Mouse (Mus musculus) forebrain, postnatal 0 days (tissue): ENCODE results near the gene Aldh3b3. TPM values are rescaled to one million over a fixed set of nuclear protein-coding genes. Genes with fewer than 3 reads are reported as not detected.

ENCODE experiments used
- ATAC-seq: fragments of 200-750 bp; cut with Nextera tagmentation; 2 replicates; pipeline ENCODE4 v1.8.0; 2017; ENCODE audit warnings: mild to moderate bottlenecking, moderate library complexity
- DNase-seq: peaks from one replicate; pipeline ENCODE4 v3.0.0-alpha.2; 2015
- H3K27ac ChIP-seq: fragments of 300-500 bp; sonication (generic); 2 replicates; pipeline ENCODE4 v1.5.1; 2014; ENCODE audit warnings: low read depth, mild to moderate bottlenecking, antibody characterized with exemption, low read length, moderate library complexity, mixed read lengths
- H3K27me3 ChIP-seq: fragments of 300-500 bp; sonication (generic); 2 replicates; pipeline ENCODE4 v1.6.1; 2014; ENCODE audit warnings: mild to moderate bottlenecking, low read length, mixed read lengths; ENCODE audit not compliant: insufficient read depth
- H3K36me3 ChIP-seq: fragments of 300-500 bp; sonication (generic); 2 replicates; pipeline ENCODE4 v1.6.1; 2014; ENCODE audit warnings: mild to moderate bottlenecking, moderate library complexity; ENCODE audit not compliant: insufficient read depth
- H3K4me1 ChIP-seq: fragments of 300-500 bp; sonication (generic); 2 replicates; pipeline ENCODE4 v1.6.1; 2014; ENCODE audit warnings: antibody characterized with exemption; ENCODE audit not compliant: insufficient read depth
- H3K4me2 ChIP-seq: fragments of 300-500 bp; sonication (generic); 2 replicates; pipeline ENCODE4 v1.6.1; 2014; ENCODE audit warnings: low read depth, mild to moderate bottlenecking, moderate library complexity
- H3K4me3 ChIP-seq: fragments of 300-500 bp; sonication (generic); 2 replicates; pipeline ENCODE4 v1.5.1; 2014; ENCODE audit warnings: low read depth, low read length, mixed read lengths
- H3K9ac ChIP-seq: fragments of 300-500 bp; sonication (generic); 2 replicates; pipeline ENCODE4 v1.6.1; 2014; ENCODE audit warnings: mild to moderate bottlenecking
- H3K9me3 ChIP-seq: fragments of 300-500 bp; sonication (generic); 2 replicates; pipeline ENCODE4 v1.6.1; 2016; ENCODE audit warnings: low read length
- CTCF ChIP-seq: sonication (generic); IDR thresholded peaks from 2 replicates; pipeline ENCODE4 v1.5.1; 2016; ENCODE audit warnings: antibody characterized with exemption, control low read depth, low read depth
- WGBS: fragments of 180-500 bp; shearing (Covaris S2); extraction: QIAGEN DNeasy Blood & Tissue Kit; methylation state at CpG from one replicate; pipeline ENCODE4 v1.1.7; 2014; 5-methylcytosine and 5-hydroxymethylcytosine counted together
- polyA plus RNA-seq: library from polyadenylated mRNA; unstranded; fragments of >200 nt; fragmentation: Nextera tagmentation; extraction: Ambion mirVana; gene quantifications from 2 replicates; pipeline ENCODE4 v1.2.1, GENCODE M21; 2015
- total RNA-seq: library from RNA; depleted of rRNA; stranded (reverse); fragments of >200 nt; gene quantifications from 2 replicates; pipeline ENCODE4 v1.2.3, GENCODE M21; 2014

Aldh3b3 gene
- total and polyA plus RNA-seq, 2 experiments from 2014 or later = not detected

DNA sequence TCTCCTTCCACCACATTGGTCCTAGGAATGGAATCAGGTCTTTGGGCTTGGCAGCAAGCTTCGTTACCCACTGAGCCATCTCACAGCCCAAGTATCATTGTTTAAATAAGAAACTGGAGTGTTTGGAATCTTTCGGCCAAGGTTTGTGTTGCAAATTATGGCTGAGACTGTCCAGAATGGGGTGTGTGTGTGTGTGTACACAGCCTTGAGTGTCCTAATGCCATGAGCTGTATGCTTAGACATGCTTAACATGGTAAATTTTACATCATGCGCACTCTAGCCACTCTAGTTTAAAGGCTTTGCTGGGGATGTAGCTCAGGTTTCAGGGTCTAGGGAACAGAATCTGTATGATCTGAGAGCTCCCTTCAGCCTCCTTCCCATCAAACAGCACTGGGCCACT lies 37.1 kb downstream of the Aldh3b3 start:
- Histone ChIP-seq H3K4me1 (no peaks in the 10 kb centered on the region), H3K4me2 (no peak overlapping the region), H3K4me3 (no peak overlapping the region), H3K27me3 (no peaks in the 10 kb centered on the region; the same call in 1 of the 2 replicates), H3K27ac (no peak overlapping the region), H3K9me3 (no peaks in the 10 kb centered on the region), H3K36me3 (no peaks in the 10 kb centered on the region), H3K9ac (no peak overlapping the region)
- WGBS = 86% methylated on average over 3 of the region's 3 CpGs
- no peak for TF ChIP-seq CTCF
- ATAC-seq = no peak
- DNase-seq = no peak

DNA sequence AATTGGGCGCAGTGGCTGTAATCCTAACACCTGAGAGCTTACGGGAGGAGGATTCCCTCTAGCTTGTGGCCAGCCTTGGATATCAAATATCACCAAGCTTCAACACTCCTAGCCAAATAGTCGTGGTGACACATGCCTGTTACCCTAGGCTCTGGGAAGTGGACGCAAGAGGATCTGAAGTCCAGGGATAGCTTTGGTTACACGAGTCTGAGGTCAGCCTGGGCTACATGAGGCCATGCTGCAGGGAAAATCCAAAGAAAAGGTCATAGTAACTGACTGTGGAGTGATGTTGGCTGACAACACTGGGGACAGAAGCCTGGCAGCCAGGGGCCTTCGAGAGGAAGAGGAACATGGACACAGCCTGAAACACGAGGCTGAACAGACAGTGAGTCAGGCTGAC lies 37.7 kb downstream of the Aldh3b3 start:
- ATAC-seq = no peak
- no peak for DNase-seq
- H3K4me1 ChIP-seq = peaks cover 3% of the 10 kb centered on the region; the same call in 1 of the 2 replicates
- H3K27me3 ChIP-seq = no peaks in the 10 kb centered on the region
- H3K36me3 ChIP-seq = no peaks in the 10 kb centered on the region
- H3K27ac ChIP-seq = no peak overlapping the region
- H3K9me3 ChIP-seq = no peaks in the 10 kb centered on the region
- no peak overlapping the region for H3K4me3 ChIP-seq
- TF ChIP-seq CTCF = no peak
- no peak overlapping the region for H3K9ac ChIP-seq
- H3K4me2 ChIP-seq = no peak overlapping the region
- WGBS = 72% methylated on average over 7 of the region's 7 CpGs

DNA sequence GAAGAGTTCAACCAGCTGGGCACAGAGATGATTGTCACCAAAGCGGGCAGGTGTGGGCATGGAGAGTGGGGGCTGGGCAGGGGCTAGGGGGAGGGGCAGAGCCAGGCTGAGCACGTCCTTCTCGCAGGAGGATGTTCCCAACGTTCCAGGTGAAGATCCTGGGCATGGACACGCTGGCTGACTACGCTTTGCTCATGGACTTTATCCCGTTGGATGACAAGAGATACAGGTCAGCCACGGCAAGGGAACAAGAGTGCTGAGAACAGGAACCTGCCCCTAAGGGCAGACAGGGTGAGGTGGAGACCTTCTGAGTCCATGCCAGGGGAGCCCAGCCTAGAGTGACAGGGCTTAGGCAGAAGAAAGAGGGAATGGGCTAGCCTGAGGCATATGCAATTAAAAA lies 38.3 kb downstream of the Aldh3b3 start:
- no peak for DNase-seq

DNA sequence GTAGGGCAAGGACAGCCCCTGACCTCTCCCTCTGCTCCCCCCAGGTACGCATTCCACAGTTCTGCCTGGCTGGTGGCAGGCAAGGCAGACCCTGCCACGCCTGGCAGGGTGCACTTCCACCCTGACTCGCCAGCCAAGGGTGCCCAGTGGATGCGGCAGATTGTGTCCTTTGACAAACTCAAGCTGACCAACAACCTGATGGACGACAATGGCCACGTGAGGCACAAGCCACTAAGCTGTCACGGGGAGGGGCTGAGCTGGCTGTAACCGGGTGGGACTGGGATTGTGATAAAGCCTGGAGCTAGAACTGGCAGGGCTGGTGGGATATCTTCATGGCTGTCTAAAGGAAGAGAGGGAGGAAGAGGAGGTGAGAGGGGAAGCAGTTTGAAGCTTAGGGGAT lies 38.8 kb downstream of the Aldh3b3 start:
- ATAC-seq = no peak
- Histone ChIP-seq H3K4me2 (no peak overlapping the region), H3K27ac (no peak overlapping the region), H3K9ac (no peak overlapping the region), H3K4me1 (peaks cover 10% of the 10 kb centered on the region; the same call in 1 of the 2 replicates), H3K36me3 (no peaks in the 10 kb centered on the region), H3K4me3 (no peak overlapping the region), H3K27me3 (no peaks in the 10 kb centered on the region), H3K9me3 (no peaks in the 10 kb centered on the region)
- TF ChIP-seq CTCF = no peak
- DNase-seq = no peak
- WGBS = 66% methylated on average over 8 of the region's 8 CpGs

More for the DNA sequence above, 38.3 kb downstream of the Aldh3b3 start:
- ATAC-seq = no peak
- Histone ChIP-seq H3K4me2 (no peak overlapping the region), H3K36me3 (no peaks in the 10 kb centered on the region), H3K9me3 (no peaks in the 10 kb centered on the region), H3K27ac (no peak overlapping the region), H3K4me3 (no peak overlapping the region), H3K4me1 (peaks cover 9% of the 10 kb centered on the region; the same call in 1 of the 2 replicates), H3K27me3 (no peaks in the 10 kb centered on the region), H3K9ac (no peak overlapping the region)
- no peak for TF ChIP-seq CTCF
- 88% methylated on average over 8 of the region's 8 CpGs for WGBS

DNA sequence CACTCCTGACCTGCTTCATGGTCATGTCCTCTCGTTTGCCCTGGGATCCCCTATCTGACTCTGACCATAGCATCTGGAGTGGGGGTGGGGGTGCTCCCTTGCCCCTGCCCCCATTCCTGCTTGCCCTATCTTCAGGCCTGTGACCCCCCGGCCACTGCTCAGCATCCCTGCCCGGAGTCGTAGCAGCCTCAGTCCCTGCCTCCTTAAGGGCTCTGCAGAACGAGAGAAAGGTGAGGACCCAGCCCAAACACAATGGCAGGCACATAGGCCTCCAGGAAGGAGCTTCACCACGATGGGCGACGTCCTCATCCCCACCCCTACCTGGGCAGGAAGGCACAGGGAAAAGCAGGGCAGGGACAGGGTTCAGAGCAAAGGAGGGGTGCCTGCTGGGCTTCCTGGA lies 39.9 kb downstream of the Aldh3b3 start:
- Histone ChIP-seq H3K9me3 (no peaks in the 10 kb centered on the region), H3K4me2 (no peak overlapping the region), H3K36me3 (no peaks in the 10 kb centered on the region), H3K4me3 (no peak overlapping the region), H3K27me3 (no peaks in the 10 kb centered on the region), H3K27ac (no peak overlapping the region), H3K9ac (no peak overlapping the region), H3K4me1 (peaks cover 10% of the 10 kb centered on the region; the same call in 1 of the 2 replicates)
- ATAC-seq (no peak), DNase-seq (no peak)
- no peak for TF ChIP-seq CTCF
- WGBS = 78% methylated on average over 8 of the region's 8 CpGs

DNA sequence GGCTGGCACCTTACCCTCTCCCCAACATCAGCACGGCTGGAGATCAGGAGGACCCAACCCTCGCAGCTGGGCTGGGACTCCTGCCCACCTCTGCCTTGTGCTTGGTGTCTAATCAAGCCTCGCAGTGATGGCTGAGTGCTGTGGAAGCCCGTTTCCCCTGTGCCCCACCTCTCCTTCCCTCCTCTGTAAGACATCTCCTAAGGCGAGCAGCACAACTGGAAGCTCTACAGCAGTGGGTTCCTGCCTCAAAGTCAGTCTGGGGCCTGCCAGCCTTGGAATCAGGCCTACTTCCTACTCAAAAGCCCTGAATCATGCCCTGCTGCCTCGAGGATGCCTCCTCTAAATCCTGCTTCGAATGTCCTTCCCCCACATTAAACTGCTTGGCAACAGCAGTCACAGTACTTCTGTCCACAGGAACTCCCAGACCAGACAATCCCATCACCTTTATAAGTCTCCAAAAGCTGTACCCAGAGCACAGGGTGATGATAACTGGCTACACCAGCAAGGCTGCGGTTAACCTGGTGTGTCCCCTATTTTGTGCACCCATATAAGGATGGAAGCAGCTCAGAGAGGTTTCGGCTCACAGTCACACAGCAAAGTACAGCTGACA lies 40.8 kb downstream of the Aldh3b3 start:
- Histone ChIP-seq H3K9ac (no peak overlapping the region), H3K4me1 (peaks cover 10% of the 10 kb centered on the region; the same call in 1 of the 2 replicates), H3K4me2 (peak overlapping the region; percentile 86; the same call in 1 of the 2 replicates), H3K4me3 (no peak overlapping the region), H3K36me3 (no peaks in the 10 kb centered on the region), H3K27me3 (no peaks in the 10 kb centered on the region), H3K9me3 (no peaks in the 10 kb centered on the region), H3K27ac (no peak overlapping the region)
- ATAC-seq = no peak
- no peak for DNase-seq
- WGBS = 88% methylated on average over 9 of the region's 9 CpGs
- no peak for TF ChIP-seq CTCF

DNA sequence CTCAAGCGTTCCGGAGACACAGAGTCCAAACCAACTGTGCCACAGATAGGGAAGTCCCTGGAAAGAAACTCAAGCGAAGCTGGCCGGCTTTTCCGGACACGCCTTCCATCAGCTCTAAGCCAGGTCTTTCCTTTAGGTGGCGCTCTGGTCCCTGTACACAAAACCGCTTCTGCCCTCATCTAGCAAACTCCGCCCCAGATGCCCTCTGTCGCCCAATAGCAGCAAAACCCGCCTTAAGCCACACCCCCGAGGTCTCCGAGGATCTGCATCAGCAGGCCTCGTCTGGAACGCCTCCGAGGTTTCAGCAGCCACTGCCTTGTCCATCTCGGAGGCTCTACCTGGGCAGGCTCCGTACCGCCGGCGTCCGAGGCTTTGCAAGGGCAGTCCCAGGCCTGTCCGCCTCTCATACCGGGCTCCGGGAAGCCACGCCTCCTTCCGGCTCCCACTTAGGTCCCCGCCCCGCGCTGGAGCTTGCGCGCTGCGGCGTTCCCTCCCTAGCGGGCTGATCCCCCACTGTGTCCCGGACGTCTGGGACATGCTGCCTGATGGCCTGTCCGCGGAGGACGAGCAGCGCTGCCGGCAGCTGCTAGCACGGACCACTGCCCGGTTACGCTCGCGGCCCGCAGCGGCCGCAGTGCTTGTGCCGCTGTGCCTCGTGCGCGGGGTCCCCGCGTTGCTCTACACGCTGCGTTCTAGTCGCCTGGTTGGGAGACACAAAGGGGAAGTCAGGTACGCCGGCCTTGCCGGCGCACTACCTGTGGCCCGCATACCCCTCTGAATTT lies 41.9 kb downstream of the Aldh3b3 start, which contains the start of the genes Nudt8 and Gm49405:
TSS of gene Nudt8 (plus strand) at position 462 of the 782 bp plus-strand sequence.
TSS of gene Gm49405 (plus strand) at position 508 of the 782 bp plus-strand sequence.
- DNase-seq (peak; percentile 96), ATAC-seq (peak; percentile 93)
- Histone ChIP-seq H3K9ac (peak within 1 kb of the TSS; percentile 93), H3K36me3 (no peaks in the 10 kb centered on the region), H3K4me2 (peak within 1 kb of the TSS; percentile 86), H3K27ac (peak within 1 kb of the TSS; percentile 91), H3K4me1 (peaks cover 10% of the 10 kb centered on the region; the same call in 1 of the 2 replicates), H3K27me3 (no peaks in the 10 kb centered on the region), H3K9me3 (no peaks in the 10 kb centered on the region), H3K4me3 (peak within 1 kb of the TSS; percentile 77)
- peak; percentile 83 for TF ChIP-seq CTCF
- under 1% methylated on average over 64 of the region's 64 CpGs for WGBS
